Mouse (Mus musculus) midbrain, embryonic 15.5 days (tissue): ENCODE measurements around the gene Erich4. TPM values are rescaled to one million over a fixed set of nuclear protein-coding genes. Genes with fewer than 3 reads are reported as not detected.

Experiments
- polyA plus RNA-seq: library from polyadenylated mRNA; unstranded; fragments of >200 nt; fragmentation: Nextera tagmentation; extraction: Ambion mirVana; gene quantifications from 2 replicates; pipeline ENCODE4 v1.2.1, GENCODE M21; 2015

The Erich4 gene
- polyA plus RNA-seq, 1 experiment from 2014 or later, result not detected

Other genes with a start within 250 kb of the Erich4 start
- not detected in 2 replicates for gene Cnfn, start 246.2 kb downstream of the Erich4 start, polyA plus RNA-seq
- 10.5 and 12.7 TPM in 2 replicates for gene Lipe, start 217.2 kb downstream of the Erich4 start, polyA plus RNA-seq
- gene Cxcl17, start 203.0 kb downstream of the Erich4 start, polyA plus RNA-seq, result 0.79 and 0.93 TPM in 2 replicates
- gene Ceacam1, start 138.3 kb downstream of the Erich4 start, polyA plus RNA-seq, result 0.88 and 1.1 TPM in 2 replicates
- gene Ceacam2, start 76.0 kb downstream of the Erich4 start, polyA plus RNA-seq, result 0.13 and 0.34 TPM in 2 replicates
- 44.2 and 45.3 TPM in 2 replicates for gene Dmac2, start 3.5 kb upstream of the Erich4 start, polyA plus RNA-seq
- gene B3gnt8, start 10.8 kb upstream of the Erich4 start, polyA plus RNA-seq, result 0.68 and 0.88 TPM in 2 replicates
- 42.7 and 43.5 TPM in 2 replicates for gene Bckdha, start 43.1 kb upstream of the Erich4 start, polyA plus RNA-seq
- 41.0 and 44.9 TPM in 2 replicates for gene Exosc5, start 43.3 kb upstream of the Erich4 start, polyA plus RNA-seq
- 53.5 and 54.0 TPM in 2 replicates for gene Tmem91, start 59.3 kb upstream of the Erich4 start, polyA plus RNA-seq
- 47.3 and 50.9 TPM in 2 replicates for gene B9d2, start 64.9 kb upstream of the Erich4 start, polyA plus RNA-seq
- gene Tgfb1, start 71.1 kb upstream of the Erich4 start, polyA plus RNA-seq, result 0.56 and 1.0 TPM in 2 replicates
- gene Ccdc97, start 103.2 kb upstream of the Erich4 start, polyA plus RNA-seq, result 39.5 and 40.2 TPM in 2 replicates
- gene Hnrnpul1, start 138.9 kb upstream of the Erich4 start, polyA plus RNA-seq, result 43.6 and 44.4 TPM in 2 replicates
- gene Axl, start 172.8 kb upstream of the Erich4 start, polyA plus RNA-seq, result 20.2 and 22.2 TPM in 2 replicates
- 1.9 and 2.2 TPM in 2 replicates for gene Cyp2s1, start 201.0 kb upstream of the Erich4 start, polyA plus RNA-seq